Mouse (Mus musculus) heart, embryonic 15.5 days (tissue): Measurements from ENCODE around the gene Pnpla8. TPM values are rescaled to one million over a fixed set of nuclear protein-coding genes. Genes with fewer than 3 reads are reported as not detected.
"Not testable (repeated sequence)": the region's sequence is repeated elsewhere in the genome, so short reads cannot be mapped to it uniquely, and the experiment has no call there.

ENCODE experiments used
- ATAC-seq: fragments of 200-750 bp; cut with Nextera tagmentation; replicated peaks from 2 replicates; pipeline ENCODE4 v1.8.0; 2017; ENCODE audit warnings: low read depth, moderate TSS enrichment; ENCODE audit not compliant: insufficient number of reproducible peaks, insufficient read depth, low FRiP score
- H3K27ac ChIP-seq: fragments of 300-500 bp; sonication (generic); 2 replicates; pipeline ENCODE4 v1.5.1; 2015; ENCODE audit warnings: mild to moderate bottlenecking, inconsistent platforms
- H3K27me3 ChIP-seq: fragments of 300-500 bp; sonication (generic); 2 replicates; pipeline ENCODE4 v1.6.1; 2015; ENCODE audit warnings: inconsistent platforms
- H3K36me3 ChIP-seq: fragments of 300-500 bp; sonication (generic); 2 replicates; pipeline ENCODE4 v1.6.1; 2015; ENCODE audit warnings: mild to moderate bottlenecking, inconsistent platforms
- H3K4me1 ChIP-seq: fragments of 300-500 bp; sonication (generic); replicated peaks from 2 replicates; pipeline ENCODE4 v1.6.1; 2015; ENCODE audit warnings: inconsistent platforms
- H3K4me2 ChIP-seq: fragments of 300-500 bp; sonication (generic); 2 replicates; pipeline ENCODE4 v1.6.1; 2015; ENCODE audit warnings: inconsistent platforms, mild to moderate bottlenecking, moderate library complexity
- H3K4me3 ChIP-seq: fragments of 300-500 bp; sonication (generic); 2 replicates; pipeline ENCODE4 v1.5.1; 2015; ENCODE audit warnings: mild to moderate bottlenecking, inconsistent platforms
- H3K9ac ChIP-seq: fragments of 300-500 bp; sonication (generic); 2 replicates; pipeline ENCODE4 v1.6.1; 2015; ENCODE audit warnings: mild to moderate bottlenecking, inconsistent platforms
- H3K9me3 ChIP-seq: fragments of 300-500 bp; sonication (generic); replicated peaks from 2 replicates; pipeline ENCODE4 v1.6.1; 2016; ENCODE audit warnings: inconsistent platforms
- WGBS: fragments of 180-500 bp; shearing (Covaris S2); methylation state at CpG from one replicate; pipeline ENCODE4 v1.1.7; 2015; ENCODE audit warnings: mixed read lengths; 5-methylcytosine and 5-hydroxymethylcytosine counted together
- polyA plus RNA-seq: library from polyadenylated mRNA; unstranded; fragments of >200 nt; fragmentation: Nextera tagmentation; extraction: Ambion mirVana; gene quantifications from 2 replicates; pipeline ENCODE4 v1.2.1, GENCODE M21; 2015

Gene Pnpla8
- 61.2 and 70.4 TPM in 2 replicates for polyA plus RNA-seq

GRCm38 (mm10) chr12:44221070-44221469, at the start of gene Pnpla8:
Gene Pnpla8 (plus strand): TSS chr12:44221370.
- H3K27me3 ChIP-seq: not testable (repeated sequence)

DNA sequence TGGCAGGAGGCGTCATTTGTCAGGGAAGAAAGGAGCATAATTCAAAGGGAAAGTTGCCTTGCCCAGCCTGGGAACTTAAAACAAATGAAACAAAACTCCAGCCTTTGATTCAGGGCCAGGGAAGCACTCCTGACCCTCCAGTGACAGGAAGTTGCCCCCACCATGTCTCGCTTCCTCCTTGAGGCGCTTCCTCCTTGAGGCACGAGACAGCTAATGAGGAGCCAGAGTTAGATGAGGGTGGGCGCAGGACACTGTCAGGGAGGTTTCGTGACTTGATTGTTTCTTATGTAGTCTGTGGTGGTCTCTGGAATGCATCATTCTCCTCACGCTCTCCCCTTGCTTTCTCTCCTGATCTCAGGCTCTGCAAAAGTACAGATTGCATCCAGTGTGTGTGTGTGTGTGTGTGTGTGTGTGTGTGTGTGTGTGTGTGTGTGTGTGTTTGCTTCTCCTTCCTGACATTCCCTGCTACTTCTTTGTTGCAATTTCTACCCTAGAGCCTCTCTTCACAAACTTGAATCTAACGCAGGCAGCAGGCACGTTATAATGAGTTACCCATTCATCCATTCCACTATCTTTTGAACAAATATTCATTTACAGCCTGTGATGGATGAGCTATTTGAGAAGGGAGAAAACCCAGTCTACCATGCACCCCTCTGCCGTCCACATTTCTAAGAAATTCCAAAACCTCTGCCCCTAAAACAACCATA, 44.7 kb upstream of the Pnpla8 start:
- no peak overlapping the region for H3K4me3 ChIP-seq
- no peaks in the 10 kb centered on the region for H3K4me1 ChIP-seq
- H3K4me2 ChIP-seq: peak overlapping the region; percentile 27
- H3K9me3 ChIP-seq: no peaks in the 10 kb centered on the region
- no peak overlapping the region for H3K9ac ChIP-seq
- no peak for ATAC-seq
- WGBS: 52% methylated on average over 10 of the region's 10 CpGs
- H3K36me3 ChIP-seq: no peaks in the 10 kb centered on the region
- H3K27me3 ChIP-seq: no peaks in the 10 kb centered on the region
- H3K27ac ChIP-seq: no peak overlapping the region

More at GRCm38 (mm10) chr12:44221070-44221469, at the start of gene Pnpla8:
- not testable (repeated sequence) for ATAC-seq, H3K4me1 ChIP-seq, H3K9me3 ChIP-seq, H3K36me3 ChIP-seq, H3K27ac ChIP-seq
- Histone ChIP-seq H3K4me2 (peak within 1 kb of the TSS; percentile 92), H3K4me3 (peak within 1 kb of the TSS; percentile 74), H3K9ac (peak within 1 kb of the TSS; percentile 75)
- 90% methylated on average over 2 of the region's 2 CpGs for WGBS

- ATAC-seq: no peak
- Histone ChIP-seq H3K4me1 (no peaks in the 10 kb centered on the region), H3K4me2 (no peak overlapping the region), H3K36me3 (no peaks in the 10 kb centered on the region), H3K9me3 (no peaks in the 10 kb centered on the region), H3K9ac (no peak overlapping the region), H3K27me3 (no peaks in the 10 kb centered on the region), H3K4me3 (no peak overlapping the region), H3K27ac (no peak overlapping the region)
- 80% methylated on average over 2 of the region's 2 CpGs for WGBS
These were observed 44.2 kb upstream of the Pnpla8 start for GRCm38 (mm10) chr12:44177038-44177355.

GRCm38 (mm10) chr12:44181081-44181982, 39.8 kb upstream of the Pnpla8 start:
- no peaks in the 10 kb centered on the region for H3K9me3 ChIP-seq
- no peak overlapping the region for H3K9ac ChIP-seq
- H3K4me3 ChIP-seq: no peak overlapping the region
- ATAC-seq: no peak
- WGBS: 40% methylated on average over 9 of the region's 9 CpGs
- no peaks in the 10 kb centered on the region for H3K4me1 ChIP-seq
- no peaks in the 10 kb centered on the region for H3K27me3 ChIP-seq
- H3K27ac ChIP-seq: no peak overlapping the region
- H3K36me3 ChIP-seq: no peaks in the 10 kb centered on the region
- no peak overlapping the region for H3K4me2 ChIP-seq

GRCm38 (mm10) chr12:44197873-44198525, 23.2 kb upstream of the Pnpla8 start:
- WGBS: 29% methylated on average over 4 of the region's 4 CpGs
- H3K27ac ChIP-seq: no peak overlapping the region
- H3K9me3 ChIP-seq: no peaks in the 10 kb centered on the region
- H3K4me1 ChIP-seq: no peaks in the 10 kb centered on the region
- ATAC-seq: no peak
- no peak overlapping the region for H3K9ac ChIP-seq
- H3K4me2 ChIP-seq: no peak overlapping the region
- no peaks in the 10 kb centered on the region for H3K27me3 ChIP-seq
- H3K36me3 ChIP-seq: no peaks in the 10 kb centered on the region
- H3K4me3 ChIP-seq: no peak overlapping the region

DNA sequence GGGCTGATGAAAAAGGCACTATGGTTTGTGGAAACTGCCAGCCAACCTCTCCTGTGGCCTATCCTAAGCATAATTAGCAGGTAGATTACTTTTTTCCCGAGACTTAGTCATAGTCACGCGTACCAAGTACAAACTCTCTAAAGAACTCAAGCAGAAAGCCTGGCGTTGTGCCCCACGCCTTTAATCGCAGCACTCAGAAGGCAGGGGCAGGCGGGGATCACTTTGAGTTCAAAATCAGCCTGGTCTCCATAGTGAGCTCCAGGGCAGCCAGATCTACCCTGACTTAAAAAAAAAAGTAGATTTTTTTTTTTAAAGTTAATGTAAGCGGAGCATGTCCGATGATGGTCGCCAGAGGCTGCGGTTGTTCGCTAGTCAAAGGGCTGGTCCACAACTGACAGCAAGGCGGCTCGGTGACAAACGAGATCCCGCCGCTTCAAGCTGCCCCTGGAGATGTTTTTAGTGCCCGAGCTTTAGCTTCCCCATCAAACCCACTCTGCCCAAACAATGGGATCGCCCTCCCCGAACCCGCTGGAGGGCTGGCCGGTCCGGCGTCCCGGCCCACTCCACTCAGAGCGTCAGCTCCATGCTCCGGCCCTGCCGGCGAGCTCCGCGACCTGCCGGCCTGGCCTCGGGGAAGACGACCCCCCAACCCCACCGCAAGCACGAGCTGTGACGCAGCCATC, 11.9 kb upstream of the Pnpla8 start:
- Histone ChIP-seq H3K27me3 (no peaks in the 10 kb centered on the region), H3K4me3 (peak overlapping the region; percentile 94), H3K27ac (peak overlapping the region; percentile 86), H3K4me2 (peak overlapping the region; percentile 71), H3K9ac (peak overlapping the region; percentile 95), H3K36me3 (peaks cover 4% of the 10 kb centered on the region; the same call in 1 of the 2 replicates), H3K4me1 (0 out of 2 replicates have a peak, but pooled peaks cover 6% of the 10 kb centered on the region), H3K9me3 (no peaks in the 10 kb centered on the region)
- under 1% methylated on average over 37 of the region's 37 CpGs for WGBS
- ATAC-seq: no peak; the same call in none of the 2 replicates

DNA sequence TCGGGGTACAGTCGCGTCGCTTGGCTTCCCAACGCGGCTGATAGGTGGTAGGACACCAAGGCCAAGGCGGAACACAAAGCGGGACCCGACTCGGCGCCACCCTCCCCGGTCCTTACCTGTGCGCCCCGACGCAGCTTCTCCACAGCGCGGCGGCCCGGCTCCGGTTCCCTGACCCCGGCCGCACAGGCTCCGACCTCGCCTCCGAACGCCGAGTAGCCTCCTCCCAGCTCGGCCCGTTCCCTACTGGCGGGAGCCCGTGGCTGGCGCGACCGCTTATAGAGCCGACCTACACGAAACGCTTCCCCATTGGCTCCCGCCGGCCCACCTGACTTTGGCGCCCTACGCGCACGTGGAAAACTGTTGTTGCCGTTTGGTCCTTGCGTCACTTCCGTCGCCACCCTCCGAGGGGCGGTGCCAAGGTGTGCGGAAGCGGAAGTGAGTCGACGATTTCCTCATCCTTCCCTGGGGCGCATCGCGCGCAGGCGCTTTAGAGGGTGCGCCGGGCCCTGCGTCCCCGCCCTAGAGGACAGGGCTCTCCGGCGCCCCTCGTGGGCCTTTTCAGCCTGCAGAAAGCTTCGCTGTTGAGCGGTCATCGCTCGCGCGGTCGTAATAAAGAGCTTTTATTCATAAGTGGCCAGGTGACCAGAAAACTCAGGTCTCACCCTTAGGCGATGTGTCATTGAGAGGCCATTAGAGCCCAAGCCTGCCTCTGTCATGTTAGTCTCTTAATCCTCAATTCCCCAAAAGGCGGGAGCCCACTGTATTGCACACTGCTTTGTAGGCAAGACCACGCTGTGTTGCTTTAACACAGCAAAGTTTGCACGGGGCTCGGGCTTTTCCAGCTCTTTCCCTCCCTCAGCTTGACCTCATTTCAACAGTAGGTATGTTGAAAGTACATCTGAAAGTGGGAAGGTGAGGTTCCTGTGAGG, 11.1 kb upstream of the Pnpla8 start, which contains the start of gene Dnajb9:
TSS of gene Dnajb9 (minus strand) at position 503 of the 929 bp plus-strand sequence.
- Histone ChIP-seq H3K9ac (peak within 1 kb of the TSS; percentile 95), H3K27ac (peak within 1 kb of the TSS; percentile 86), H3K4me1 (0 out of 2 replicates have a peak, but pooled peaks cover 6% of the 10 kb centered on the region), H3K4me3 (peak within 1 kb of the TSS; percentile 94), H3K36me3 (peaks cover 4% of the 10 kb centered on the region; the same call in 1 of the 2 replicates), H3K9me3 (no peaks in the 10 kb centered on the region), H3K4me2 (peak within 1 kb of the TSS; percentile 71), H3K27me3 (no peaks in the 10 kb centered on the region)
- peak; percentile 99 for ATAC-seq
- under 1% methylated on average over 77 of the region's 77 CpGs for WGBS

- no peaks in the 10 kb centered on the region for H3K9me3 ChIP-seq
- no peak overlapping the region for H3K27ac ChIP-seq
- H3K9ac ChIP-seq: no peak overlapping the region
- H3K4me1 ChIP-seq: 0 out of 2 replicates have a peak, but pooled peaks cover 6% of the 10 kb centered on the region
- H3K27me3 ChIP-seq: no peaks in the 10 kb centered on the region
- no peak overlapping the region for H3K4me2 ChIP-seq
- no peak for ATAC-seq
- no peak overlapping the region for H3K4me3 ChIP-seq
- H3K36me3 ChIP-seq: no peaks in the 10 kb centered on the region
- 92% methylated on average over 3 of the region's 3 CpGs for WGBS
These were observed 9.6 kb upstream of the Pnpla8 start for GRCm38 (mm10) chr12:44211555-44211954.

GRCm38 (mm10) chr12:44221651-44222356, 634 bp downstream of the Pnpla8 start:
- no peaks in the 10 kb centered on the region for H3K27me3 ChIP-seq
- peak overlapping the region; percentile 74 for H3K4me3 ChIP-seq
- ATAC-seq: no peak
- H3K9ac ChIP-seq: peak overlapping the region; percentile 75
- H3K27ac ChIP-seq: no peak overlapping the region
- no peaks in the 10 kb centered on the region for H3K9me3 ChIP-seq
- H3K4me1 ChIP-seq: no peaks in the 10 kb centered on the region
- H3K36me3 ChIP-seq: no peaks in the 10 kb centered on the region
- 1% methylated on average over 84 of the region's 89 CpGs for WGBS
- H3K4me2 ChIP-seq: peak overlapping the region; percentile 92
